Mouse (Mus musculus) heart, postnatal 14 days (tissue): ENCODE measurements around the gene Ssbp4. TPM values are rescaled to one million over a fixed set of nuclear protein-coding genes. Genes with fewer than 3 reads are reported as not detected.
A peak's percentile ranks its signal among the peaks of the same experiment; 100 is the strongest.

Experiments
- DNase-seq, 2 experiments: peaks; one replicate each; pipeline ENCODE4 v3.0.0; 2021 to 2022
- intact Hi-C: fragments of 180-260 bp; cut with DNase I; formaldehyde crosslinking; loops from one replicate; pipeline ENCODE4 v1.15.1; 2025
- long read RNA-seq, 2 experiments: library from polyadenylated mRNA; stranded (forward); transcript quantifications; one replicate each; pipeline ENCODE4 v2.0.0; 2021
- total RNA-seq, 2 experiments: library from RNA; stranded (reverse); gene quantifications; 2 replicates each; pipeline ENCODE4 v1.2.3; 2021

Ssbp4 gene
- total RNA-seq = 10 to 100 TPM; 39.7 to 46.4 TPM
- long read RNA-seq, experiment 1, transcript Ssbp4-201 (17 exons, 1,475 nt) = major isoform, 14 of 65 reads
- long read RNA-seq, experiment 1, partial matches to known transcripts = 15 of 65 reads
- long read RNA-seq, experiment 1, other reads (novel, unspliced or antisense) = 35 of 65 reads
- long read RNA-seq, experiment 2, transcript Ssbp4-201 (17 exons, 1,475 nt) = major isoform, 14 of 70 reads
- long read RNA-seq, experiment 2, partial matches to known transcripts = 23 of 70 reads
- long read RNA-seq, experiment 2, other reads (novel, unspliced or antisense) = 31 of 70 reads

GRCm38 (mm10) chr8:70608749-70609367 is at the start of gene Ssbp4:
TSS of gene Ssbp4 (minus strand) at chr8:70608872.
- intact Hi-C loops = no loop called here
- DNase-seq = no peak

GRCm38 (mm10) chr8:70657739-70658138 is 49.1 kb upstream of the Ssbp4 start:
- intact Hi-C loops = loop anchor here (5.0 kb wide), 1 partner anchor 35 kb away; no protein-coding TSS in a partner anchor
- no peak for DNase-seq

- no peak for DNase-seq
- intact Hi-C loops = loop anchor here (5.0 kb wide), 1 partner anchor 35 kb away; no protein-coding TSS in a partner anchor
Measured at GRCm38 (mm10) chr8:70657214-70657613, 48.5 kb upstream of the Ssbp4 start.

GRCm38 (mm10) chr8:70656193-70656790 is 47.6 kb upstream of the Ssbp4 start:
- intact Hi-C loops = loop anchor here (5.0 kb wide), 1 partner anchor 34 kb away; no protein-coding TSS in a partner anchor
- no peak for DNase-seq

GRCm38 (mm10) chr8:70655469-70655868 is 46.8 kb upstream of the Ssbp4 start:
- intact Hi-C loops = loop anchor here (5.0 kb wide), 1 partner anchor 33 kb away; no protein-coding TSS in a partner anchor
- DNase-seq = no peak

- intact Hi-C loops = loop anchor here (5.0 kb wide), 1 partner anchor 42 kb away; no protein-coding TSS in a partner anchor
- DNase-seq = no peak
Measured at GRCm38 (mm10) chr8:70654121-70654520, 45.4 kb upstream of the Ssbp4 start.

GRCm38 (mm10) chr8:70653226-70653625 is 44.6 kb upstream of the Ssbp4 start:
- peak; percentile 63 to 74 for DNase-seq
- intact Hi-C loops = loop anchor here (5.0 kb wide), 1 partner anchor 41 kb away; no protein-coding TSS in a partner anchor

- intact Hi-C loops = loop anchor here (1.0 to 5.0 kb wide), 2 partner anchors 21 to 38 kb away; no protein-coding TSS in a partner anchor
Measured at GRCm38 (mm10) chr8:70650351-70650750, 41.7 kb upstream of the Ssbp4 start.

GRCm38 (mm10) chr8:70649324-70649723 is 40.7 kb upstream of the Ssbp4 start:
- intact Hi-C loops = no loop called here
- DNase-seq = peak; percentile 87 to 91

More at GRCm38 (mm10) chr8:70650351-70650750, 41.7 kb upstream of the Ssbp4 start:
- no peak for DNase-seq

GRCm38 (mm10) chr8:70648921-70649320 is 40.2 kb upstream of the Ssbp4 start:
- intact Hi-C loops = no loop called here
- DNase-seq = no peak

- intact Hi-C loops = no loop called here
- no peak for DNase-seq
Measured at GRCm38 (mm10) chr8:70648164-70648442, 39.4 kb upstream of the Ssbp4 start.

GRCm38 (mm10) chr8:70647343-70648163 is 38.9 kb upstream of the Ssbp4 start:
- intact Hi-C loops = no loop called here
- DNase-seq = peak in 1 of 2 experiments; percentile 48

- intact Hi-C loops = no loop called here
- no peak for DNase-seq
Measured at GRCm38 (mm10) chr8:70646775-70647174, 38.1 kb upstream of the Ssbp4 start.

- intact Hi-C loops = no loop called here
- DNase-seq = no peak
Measured at GRCm38 (mm10) chr8:70646369-70646768, 37.7 kb upstream of the Ssbp4 start.

GRCm38 (mm10) chr8:70645501-70646224 is 37.0 kb upstream of the Ssbp4 start:
- peak in 1 of 2 experiments; percentile 39 for DNase-seq
- intact Hi-C loops = no loop called here

- no peak for DNase-seq
- intact Hi-C loops = no loop called here
Measured at GRCm38 (mm10) chr8:70644065-70644464, 35.4 kb upstream of the Ssbp4 start.

GRCm38 (mm10) chr8:70643019-70643418 is 34.3 kb upstream of the Ssbp4 start:
- DNase-seq = no peak
- intact Hi-C loops = no loop called here

- DNase-seq = no peak
- intact Hi-C loops = no loop called here
Measured at GRCm38 (mm10) chr8:70638752-70639151, 30.1 kb upstream of the Ssbp4 start.

GRCm38 (mm10) chr8:70636838-70637237 is 28.2 kb upstream of the Ssbp4 start:
- no peak for DNase-seq
- intact Hi-C loops = no loop called here

GRCm38 (mm10) chr8:70635527-70635926 is 26.9 kb upstream of the Ssbp4 start:
- DNase-seq = no peak
- intact Hi-C loops = no loop called here
